Mouse (Mus musculus) cortical plate, adult 2 months (tissue): Measurements from ENCODE around the gene Atf3.

Source experiments
- CTCF ChIP-seq: fragments of 200-500 bp; IDR thresholded peaks from 2 replicates; pipeline ENCODE4 v1.5.1; 2011; ENCODE audit warnings: mild to moderate bottlenecking, control low read depth, low read length; ENCODE audit not compliant: insufficient read depth; ENCODE audit errors: extremely low read depth
- POLR2A ChIP-seq: fragments of 200-500 bp; IDR thresholded peaks from 2 replicates; pipeline ENCODE4 v1.6.1; 2011; ENCODE audit warnings: mild to moderate bottlenecking, low read length, control low read depth; ENCODE audit not compliant: insufficient read depth; ENCODE audit errors: extremely low read depth

DNA sequence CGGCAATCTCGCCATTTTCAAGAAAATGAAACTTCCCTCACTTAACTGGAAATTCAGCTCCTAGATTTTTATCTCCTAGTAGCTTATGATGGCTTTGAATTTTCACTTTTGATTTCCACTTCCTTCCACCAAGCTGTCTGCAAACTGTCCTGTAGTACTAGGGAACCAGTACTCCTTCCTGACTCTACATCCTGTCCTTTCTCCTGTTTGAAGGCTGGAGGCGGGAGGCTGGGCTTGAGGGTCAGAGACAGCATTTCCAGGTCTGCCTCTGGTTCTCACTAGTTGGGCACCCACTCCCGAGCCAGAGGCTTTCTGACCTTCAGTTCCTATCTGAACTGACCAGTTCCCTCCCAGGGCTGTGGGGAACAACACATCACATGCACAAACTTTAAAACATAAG, 37.4 kb downstream of the Atf3 start:
- no peak for TF ChIP-seq CTCF
- TF ChIP-seq POLR2A: no peak
